Mouse (Mus musculus) spleen, postnatal 14 days (tissue): ENCODE results near the gene Rpl10a.
"Not testable (repeated sequence)": the region's sequence is repeated elsewhere in the genome, so short reads cannot be mapped to it uniquely, and the experiment has no call there.

ENCODE experiments used
- DNase-seq, 2 experiments: peaks; one replicate each; pipeline ENCODE4 v3.0.0; 2021 to 2022; ENCODE audit warnings: low spot score in 2 of 2

The Rpl10a gene

GRCm38 (mm10) chr17:28308297-28309195, 19.7 kb upstream of the Rpl10a start:
- DNase-seq, result peak; percentile 72 to 87

GRCm38 (mm10) chr17:28310831-28311230, 17.4 kb upstream of the Rpl10a start:
- no peak for DNase-seq

DNA sequence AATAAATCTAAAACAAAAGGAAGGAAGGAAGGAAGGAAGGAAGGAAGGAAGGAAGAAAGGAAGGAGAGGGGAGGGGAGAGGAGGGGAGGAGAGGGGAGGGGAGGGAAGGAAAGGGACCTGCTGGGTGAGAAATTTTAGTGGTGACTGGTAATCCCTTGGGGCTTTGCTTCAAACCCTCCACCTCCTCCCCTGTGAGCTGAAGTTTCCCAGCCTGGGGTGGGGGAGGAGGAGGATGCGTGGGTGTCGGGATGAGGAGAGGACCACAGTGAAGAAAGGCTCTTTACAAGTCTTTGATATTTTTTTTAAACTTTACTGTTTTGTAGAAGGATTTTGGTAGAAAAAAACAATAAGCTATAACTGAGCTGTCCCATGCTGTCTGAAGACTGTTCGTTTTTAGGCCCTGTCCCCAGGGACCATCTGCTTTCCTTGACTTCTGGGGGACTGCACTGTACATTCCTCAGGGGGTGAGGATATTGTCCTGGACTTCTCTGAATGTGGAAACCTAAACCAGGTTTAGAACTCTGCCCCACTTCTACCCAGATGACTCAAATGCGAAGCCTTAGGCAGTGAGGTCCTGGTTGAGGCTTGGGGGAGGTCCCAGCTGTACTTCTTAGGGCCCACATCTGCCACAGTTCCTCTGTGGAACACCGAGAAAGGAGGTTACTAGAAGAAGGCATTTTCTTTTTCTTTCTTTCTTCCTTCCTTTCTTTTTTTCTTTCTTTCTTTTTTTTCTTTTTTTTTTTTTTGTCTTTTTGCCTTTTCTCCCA, 16.7 kb upstream of the Rpl10a start:
- DNase-seq, result no peak

DNA sequence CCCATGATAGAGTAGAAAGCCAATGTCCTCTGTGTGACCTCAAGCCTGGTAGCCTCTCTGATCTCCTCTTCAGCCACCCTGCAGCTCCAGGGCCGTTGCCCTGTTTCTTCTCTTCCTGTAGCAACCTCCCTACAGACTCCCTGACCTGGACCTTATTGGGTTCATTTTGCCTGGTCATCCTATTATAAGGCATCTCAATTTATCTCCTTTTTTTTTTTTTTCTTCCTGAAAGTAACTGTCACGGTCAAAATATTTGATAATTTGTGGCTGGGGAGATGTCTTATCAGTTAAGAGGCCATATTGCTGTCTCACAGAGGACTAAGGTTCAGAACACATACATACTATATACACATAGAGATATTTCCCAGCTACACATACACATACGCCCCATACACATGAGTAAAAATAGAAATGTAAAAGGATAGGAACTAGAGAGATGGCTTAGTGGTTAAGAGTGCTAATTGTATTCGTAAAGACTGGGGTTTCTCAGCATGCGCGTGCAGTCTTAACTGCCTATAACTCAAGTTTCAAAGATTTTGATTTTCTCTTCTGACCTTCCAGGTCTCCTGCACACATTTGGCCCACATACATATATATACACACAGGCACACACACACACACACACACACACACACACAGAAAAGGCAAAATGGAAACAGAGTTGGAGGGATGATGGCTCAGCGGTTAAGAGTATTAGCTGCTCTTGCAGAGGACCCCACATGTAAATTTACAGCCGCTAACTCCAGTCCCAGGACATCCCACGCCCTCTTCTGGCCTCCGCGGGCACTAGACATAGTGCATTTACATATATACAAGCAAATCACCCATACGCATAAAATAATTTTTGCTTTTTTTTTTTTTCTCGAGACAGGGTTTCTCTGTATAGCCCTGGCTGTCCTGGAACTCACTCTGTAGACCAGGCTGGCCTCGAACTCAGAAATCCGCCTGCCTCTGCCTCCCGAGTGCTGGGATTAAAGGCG, 15.7 kb upstream of the Rpl10a start:
- peak in 1 of 2 experiments; percentile 43 for DNase-seq

DNA sequence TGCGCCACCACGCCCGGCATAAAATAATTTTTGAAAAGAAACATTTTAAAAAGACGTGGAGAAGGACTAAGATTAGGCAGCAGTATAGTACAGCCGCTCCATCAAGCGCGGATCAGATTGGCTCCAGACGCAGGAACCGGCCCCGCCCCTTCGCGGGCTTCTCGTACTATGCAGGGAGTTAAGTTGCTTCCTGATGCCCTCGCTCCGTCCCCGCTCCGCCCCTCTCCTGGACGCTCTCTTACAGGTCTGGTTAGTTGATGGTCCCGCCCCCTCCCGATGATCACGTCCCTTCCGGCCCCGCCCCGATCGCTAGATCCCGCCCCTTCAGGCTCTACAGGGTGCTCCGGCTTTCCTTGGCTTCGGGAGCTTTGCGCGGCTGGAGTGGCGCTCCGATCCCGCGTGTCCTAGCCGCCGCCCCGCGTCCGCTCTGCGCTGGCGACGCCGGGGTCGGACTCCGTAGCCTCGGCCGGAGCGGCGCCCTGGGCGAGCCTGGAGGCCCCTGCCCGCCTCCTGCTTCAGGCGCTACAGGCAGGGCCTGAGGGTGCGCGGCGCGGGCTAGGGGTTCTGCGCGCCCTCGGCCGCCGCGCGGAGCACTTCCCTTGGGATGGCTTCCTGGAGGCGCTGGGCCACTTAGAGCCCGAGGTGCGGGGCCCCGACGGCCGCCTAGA, 14.9 kb upstream of the Rpl10a start, which contains the start of gene Fance:
TSS of gene Fance (plus strand) at position 308 of the 668 bp plus-strand sequence.
- peak; percentile 91 for DNase-seq

DNA sequence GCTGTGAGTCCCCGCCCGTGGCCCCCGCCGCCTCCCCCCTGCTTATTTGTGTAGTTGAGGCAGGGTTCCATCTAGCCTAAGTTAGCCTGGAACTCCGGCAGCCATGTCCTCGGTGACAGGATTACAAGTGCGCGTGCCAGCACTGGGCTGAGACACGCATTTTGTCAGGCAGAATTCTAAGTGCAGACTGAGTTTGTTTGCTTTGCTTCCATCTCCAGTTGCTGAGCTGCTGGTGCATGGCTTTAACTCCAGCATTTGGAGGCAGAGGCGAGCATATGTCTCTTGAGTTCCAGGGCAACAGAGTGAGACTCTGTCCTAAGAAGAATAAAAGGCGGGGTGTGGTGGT, 14.4 kb upstream of the Rpl10a start:
- no peak for DNase-seq

DNA sequence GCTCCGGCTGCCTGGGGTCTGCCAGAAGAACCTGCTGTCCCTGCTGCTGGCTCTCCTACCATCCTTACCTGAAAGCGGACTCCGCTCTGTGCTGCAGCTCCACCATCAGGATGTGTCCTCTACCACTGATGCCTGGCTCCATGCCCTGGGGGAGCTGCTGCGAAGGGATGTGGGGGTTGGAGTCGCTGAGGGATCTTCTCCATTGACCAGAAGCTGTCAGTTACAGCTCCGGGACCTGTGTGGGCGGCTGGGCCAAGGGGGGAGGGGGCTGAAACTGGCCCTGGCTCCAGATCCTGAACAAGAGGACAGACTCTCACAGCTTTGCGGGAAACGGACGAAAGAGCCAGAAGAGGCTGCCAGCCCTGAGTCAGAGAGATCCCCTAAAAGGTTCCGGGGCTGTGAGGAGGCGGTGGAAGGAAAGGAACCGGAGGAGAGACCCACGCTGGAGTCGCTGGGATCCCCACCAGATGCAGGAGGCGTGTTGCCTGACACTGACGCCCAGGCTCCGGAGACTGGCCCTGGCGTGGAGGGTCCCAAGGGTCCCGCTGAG, 12.6 kb upstream of the Rpl10a start:
- DNase-seq, result no peak

- no peak for DNase-seq
Measured at GRCm38 (mm10) chr17:28316476-28316875, 11.8 kb upstream of the Rpl10a start.

DNA sequence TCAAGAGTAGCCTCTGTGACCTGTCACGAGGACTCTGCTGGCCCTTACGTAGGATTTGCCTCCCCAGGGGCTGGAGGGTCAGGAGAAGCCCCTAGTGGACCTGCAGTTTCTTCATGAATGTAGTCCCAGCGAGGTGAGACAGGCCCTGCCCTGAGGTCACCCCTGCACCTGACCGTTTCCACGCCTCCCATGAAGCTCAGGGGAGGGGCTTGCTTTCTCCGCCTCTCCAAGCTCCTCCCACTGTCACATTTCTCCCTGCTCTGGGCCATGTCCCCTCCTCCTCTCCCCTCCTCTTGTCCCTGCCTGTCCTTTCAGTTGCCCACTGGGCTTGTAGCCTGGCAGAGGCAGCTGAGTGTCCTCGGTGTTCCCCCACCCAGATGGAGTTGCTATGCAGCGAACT, 11.2 kb upstream of the Rpl10a start:
- no peak for DNase-seq

- DNase-seq, result no peak
Measured at GRCm38 (mm10) chr17:28317725-28318124, 10.5 kb upstream of the Rpl10a start.

DNA sequence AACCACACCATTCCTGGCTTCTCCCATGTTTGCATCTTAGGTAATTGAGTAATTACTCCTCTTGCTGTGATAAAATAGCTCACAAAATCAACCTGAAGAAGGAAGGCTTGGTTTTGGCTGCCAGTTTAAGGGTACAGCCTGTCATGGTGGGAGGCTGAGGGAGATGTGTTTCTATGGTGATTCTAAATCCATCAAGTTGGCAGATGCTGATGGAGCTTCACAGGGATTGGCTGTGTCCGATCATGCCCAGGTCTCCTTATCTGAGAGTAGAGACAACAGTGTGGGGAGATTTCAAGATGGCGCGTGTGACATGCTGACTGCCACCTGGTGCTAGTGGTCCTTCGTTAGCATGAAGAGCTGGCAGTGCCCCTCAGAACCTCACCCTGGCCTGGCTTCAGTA, 6.6 kb upstream of the Rpl10a start:
- no peak for DNase-seq

GRCm38 (mm10) chr17:28323786-28324185, 4.5 kb upstream of the Rpl10a start:
- no peak for DNase-seq

DNA sequence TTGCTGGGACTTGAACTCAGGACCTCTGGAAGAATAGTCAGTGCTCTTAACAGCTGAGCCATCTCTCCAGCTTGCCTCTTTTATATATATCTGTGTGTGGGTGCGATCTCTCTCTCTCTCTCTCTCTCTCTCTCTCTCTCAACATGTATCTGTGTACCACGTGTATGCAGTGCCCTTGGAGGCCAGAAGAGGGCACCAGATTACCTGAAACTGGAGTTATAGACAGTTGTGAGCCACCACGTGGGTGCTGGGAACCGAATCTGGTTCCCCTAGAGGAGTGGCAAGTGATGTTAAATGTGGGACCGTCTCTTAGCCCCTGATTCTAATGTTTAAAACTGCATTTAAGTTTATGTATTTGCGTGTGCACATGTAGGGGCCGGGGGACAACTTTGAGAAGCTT, 3.9 kb upstream of the Rpl10a start:
- DNase-seq, result not testable (repeated sequence)

GRCm38 (mm10) chr17:28325751-28326150, 2.5 kb upstream of the Rpl10a start:
- DNase-seq, result no peak

GRCm38 (mm10) chr17:28326951-28327350, 1.3 kb upstream of the Rpl10a start:
- no peak for DNase-seq

DNA sequence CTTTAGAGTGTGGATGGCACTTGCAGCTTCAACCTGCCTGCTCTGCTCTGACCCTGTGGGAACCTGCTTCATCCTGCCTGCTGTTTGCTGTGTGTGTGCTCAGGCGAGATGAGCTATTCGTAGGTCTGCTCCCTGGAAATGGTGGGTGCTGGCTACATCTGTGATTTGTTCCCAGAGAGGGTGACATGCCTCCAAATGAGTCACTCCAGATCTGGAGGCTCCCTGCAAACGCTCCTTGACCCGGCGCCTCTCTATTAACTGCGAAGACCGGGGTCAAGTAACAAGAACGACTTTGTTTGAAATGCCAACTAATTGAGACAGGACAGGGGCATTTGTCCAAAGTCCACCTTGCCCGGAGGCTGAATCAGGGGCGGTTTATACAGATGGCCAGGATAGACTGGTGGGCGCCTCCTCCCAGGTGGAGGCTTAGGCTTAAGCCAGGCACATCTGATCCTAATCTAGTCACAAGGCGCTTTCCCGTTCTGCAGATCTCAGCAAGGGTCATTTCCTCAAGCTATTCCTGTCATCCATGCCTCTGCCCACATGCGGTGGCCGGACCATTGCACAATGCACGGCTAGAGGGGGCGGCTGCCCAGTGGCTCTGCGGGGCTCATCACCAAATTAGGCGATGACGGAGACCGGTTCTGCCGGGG, 472 bp upstream of the Rpl10a start:
- DNase-seq, result no peak

GRCm38 (mm10) chr17:28328946-28329345, 675 bp downstream of the Rpl10a start:
- DNase-seq, result no peak

DNA sequence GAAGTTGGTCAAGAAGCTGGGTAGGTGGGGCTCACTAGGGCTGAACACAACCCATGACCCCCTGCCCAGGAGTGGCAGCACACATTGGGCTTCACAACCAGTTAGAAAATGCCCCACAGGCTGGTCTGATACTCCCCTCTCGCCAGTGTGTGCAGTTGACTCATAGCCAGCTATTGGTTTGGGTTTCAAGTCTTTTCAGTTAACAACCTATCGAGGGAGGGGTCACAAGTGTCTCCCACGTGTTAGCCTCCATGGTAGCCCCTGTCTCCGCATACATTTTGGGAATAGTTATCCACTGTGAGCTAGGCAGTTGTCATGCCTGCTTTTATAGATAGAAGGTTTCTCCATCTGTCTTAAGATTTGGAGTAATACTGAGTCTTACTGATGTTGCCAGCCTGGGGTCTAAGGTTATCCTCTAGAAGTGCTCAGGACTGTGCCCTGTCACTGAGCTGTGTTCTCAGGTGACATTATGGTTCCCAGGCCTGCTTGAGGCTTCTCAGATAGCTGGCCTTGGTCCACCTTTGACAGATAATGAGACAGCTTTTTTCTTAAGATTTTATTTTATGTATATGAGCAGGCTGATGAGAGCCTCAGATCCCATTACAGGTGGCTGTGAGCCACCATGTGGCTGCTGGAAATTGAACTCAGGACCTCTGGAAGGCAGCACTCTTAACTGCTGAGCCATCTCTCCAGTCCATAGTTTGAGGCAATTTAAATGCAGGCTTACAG, 1.4 kb downstream of the Rpl10a start:
- DNase-seq, result no peak

GRCm38 (mm10) chr17:28330232-28330546, 1.9 kb downstream of the Rpl10a start:
- no peak for DNase-seq

DNA sequence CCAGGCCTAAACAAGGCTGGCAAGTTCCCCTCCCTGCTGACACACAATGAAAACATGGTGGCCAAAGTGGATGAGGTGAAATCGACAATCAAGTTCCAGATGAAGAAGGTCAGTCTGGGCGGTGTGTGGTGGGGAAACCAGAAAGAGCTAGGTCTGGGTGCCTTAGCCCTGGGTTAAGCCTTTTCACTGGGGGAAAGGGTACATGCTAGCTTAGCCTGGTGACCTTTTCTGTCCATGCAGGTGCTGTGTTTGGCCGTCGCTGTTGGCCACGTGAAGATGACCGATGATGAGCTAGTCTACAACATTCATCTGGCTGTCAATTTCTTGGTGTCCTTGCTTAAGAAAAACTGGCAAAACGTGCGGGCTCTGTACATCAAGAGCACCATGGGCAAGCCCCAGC, 2.3 kb downstream of the Rpl10a start:
- not testable (repeated sequence) for DNase-seq
